Comparison of ENCODE assay signal across 8 mouse cellular contexts in genomic region chr13:63272017-63272601, GRCm38 (mm10).
DNase-seq lines count a peak whose midpoint lies in the region; ATAC-seq and TF ChIP-seq lines count a peak whose summit lies in the region.

No protein-coding gene starts in this region.

- peaks cover 5% of the 10 kb centered on the region; the same call in 1 of the 2 replicates for H3K36me3 ChIP-seq in liver, adult 2 months (ENCODE audit: control insufficient read depth, insufficient read depth, low read length)
- H3K36me3 ChIP-seq in forebrain, embryonic 16.5 days (ENCODE audit: control insufficient read depth, insufficient read depth): no peaks in the 10 kb centered on the region
- H3K36me3 ChIP-seq in limb, embryonic 12.5 days: peaks cover 26% of the 10 kb centered on the region; the same call in 1 of the 2 replicates
- no peaks in the 10 kb centered on the region for H3K36me3 ChIP-seq in small intestine, adult 2 months (ENCODE audit: control insufficient read depth, insufficient read depth, low read length)

- TF ChIP-seq POLR2A in liver, adult 2 months (IDR thresholded peaks at IDR 0.05; ENCODE audit: extremely low read depth, insufficient read depth, low read length): no peak
- no peak for TF ChIP-seq POLR2A in small intestine, adult 2 months (IDR thresholded peaks at IDR 0.05; ENCODE audit: low read depth, low read length)

- H3K27ac ChIP-seq in liver, adult 2 months (replicated peaks; ENCODE audit: insufficient read depth, low read depth, low read length): peak overlapping the region; percentile 84
- no peak overlapping the region for H3K27ac ChIP-seq in forebrain, embryonic 16.5 days (ENCODE audit: low read length)
- peak overlapping the region; percentile 86 for H3K27ac ChIP-seq in limb, embryonic 12.5 days
- peak overlapping the region; percentile 68 for H3K27ac ChIP-seq in small intestine, adult 2 months (ENCODE audit: insufficient read depth, low read depth, low read length)

- H3K9me3 ChIP-seq in forebrain, embryonic 16.5 days (ENCODE audit: control insufficient read depth, low read length): no peaks in the 10 kb centered on the region
- H3K9me3 ChIP-seq in limb, embryonic 12.5 days: no peaks in the 10 kb centered on the region

- H3K4me2 ChIP-seq in forebrain, embryonic 16.5 days (ENCODE audit: low read length): peak overlapping the region; percentile 76
- peak overlapping the region; percentile 64 for H3K4me2 ChIP-seq in limb, embryonic 12.5 days

- no peak; the same call in 1 of the 2 replicates for ATAC-seq in forebrain, embryonic 16.5 days
- ATAC-seq in limb, embryonic 12.5 days (ENCODE audit: insufficient number of reproducible peaks, insufficient read depth, low FRiP score, low TSS enrichment, low read depth): no peak

- intact Hi-C loops in left cerebral cortex, postnatal 4 days (cut with DNase I): no loop called here

- H3K27me3 ChIP-seq in liver, adult 2 months (ENCODE audit: control insufficient read depth, insufficient read depth, low read length): no peaks in the 10 kb centered on the region
- H3K27me3 ChIP-seq in forebrain, embryonic 16.5 days (replicated peaks; ENCODE audit: control insufficient read depth, insufficient read depth, low read length): no peaks in the 10 kb centered on the region
- H3K27me3 ChIP-seq in limb, embryonic 12.5 days: no peaks in the 10 kb centered on the region
- no peaks in the 10 kb centered on the region for H3K27me3 ChIP-seq in small intestine, adult 2 months (ENCODE audit: control insufficient read depth, insufficient read depth, low read length)

- peaks cover 38% of the 10 kb centered on the region for H3K79me2 ChIP-seq in liver, adult 2 months (ENCODE audit: control insufficient read depth, insufficient read depth, low read length)

- peak; percentile 57 for DNase-seq in liver, adult 2 months (ENCODE audit: extremely low read depth, low read depth, low spot score)
- DNase-seq in liver: no peak
- no peak for DNase-seq in cerebellum, postnatal 36 days
- DNase-seq in left cerebral cortex, postnatal 4 days: no peak
- DNase-seq in spleen, adult 18-20 months: no peak

- WGBS in liver, adult 2 months: 11% methylated on average over 16 of the region's 16 CpGs
- WGBS in forebrain, embryonic 16.5 days: 7% methylated on average over 16 of the region's 16 CpGs
- WGBS in limb, embryonic 12.5 days: 12% methylated on average over 16 of the region's 16 CpGs
- WGBS in small intestine, adult 2 months: 17% methylated on average over 16 of the region's 16 CpGs

- no peak for TF ChIP-seq CTCF in liver, adult 2 months (IDR thresholded peaks at IDR 0.05; ENCODE audit: low read depth, low read length)
- TF ChIP-seq CTCF in small intestine, adult 2 months (IDR thresholded peaks at IDR 0.05; ENCODE audit: extremely low read depth, insufficient read length, insufficient replicate concordance, low read depth, low read length): no peak

- H3K4me1 ChIP-seq in liver, adult 2 months (ENCODE audit: control insufficient read depth, insufficient read depth, low read length): peaks cover 37% of the 10 kb centered on the region
- peaks cover 8% of the 10 kb centered on the region for H3K4me1 ChIP-seq in forebrain, embryonic 16.5 days (replicated peaks; ENCODE audit: control insufficient read depth, insufficient read depth, low read length)
- peaks cover 90% of the 10 kb centered on the region for H3K4me1 ChIP-seq in limb, embryonic 12.5 days (replicated peaks)
- H3K4me1 ChIP-seq in small intestine, adult 2 months (ENCODE audit: control insufficient read depth, insufficient read depth, insufficient read length, low read length): peaks cover 24% of the 10 kb centered on the region; the same call in 1 of the 2 replicates

- no peak overlapping the region; the same call in 1 of the 2 replicates for H3K4me3 ChIP-seq in liver, adult 2 months (ENCODE audit: insufficient read depth, low read depth, low read length)
- H3K4me3 ChIP-seq in forebrain, embryonic 16.5 days (replicated peaks; ENCODE audit: low read length): peak overlapping the region; percentile 50
- H3K4me3 ChIP-seq in limb, embryonic 12.5 days (replicated peaks): peak overlapping the region; percentile 42
- H3K4me3 ChIP-seq in small intestine, adult 2 months (ENCODE audit: low read depth, low read length): peak overlapping the region; percentile 72

- peak overlapping the region; percentile 20 for H3K9ac ChIP-seq in liver, adult 2 months (ENCODE audit: low read depth, low read length)
- H3K9ac ChIP-seq in forebrain, embryonic 16.5 days (replicated peaks; ENCODE audit: low read depth, low read length): peak overlapping the region; percentile 46
- peak overlapping the region; percentile 58 for H3K9ac ChIP-seq in limb, embryonic 12.5 days (replicated peaks)
